Comparison of ENCODE assay signal across 11 mouse cellular contexts in the genomic region with DNA sequence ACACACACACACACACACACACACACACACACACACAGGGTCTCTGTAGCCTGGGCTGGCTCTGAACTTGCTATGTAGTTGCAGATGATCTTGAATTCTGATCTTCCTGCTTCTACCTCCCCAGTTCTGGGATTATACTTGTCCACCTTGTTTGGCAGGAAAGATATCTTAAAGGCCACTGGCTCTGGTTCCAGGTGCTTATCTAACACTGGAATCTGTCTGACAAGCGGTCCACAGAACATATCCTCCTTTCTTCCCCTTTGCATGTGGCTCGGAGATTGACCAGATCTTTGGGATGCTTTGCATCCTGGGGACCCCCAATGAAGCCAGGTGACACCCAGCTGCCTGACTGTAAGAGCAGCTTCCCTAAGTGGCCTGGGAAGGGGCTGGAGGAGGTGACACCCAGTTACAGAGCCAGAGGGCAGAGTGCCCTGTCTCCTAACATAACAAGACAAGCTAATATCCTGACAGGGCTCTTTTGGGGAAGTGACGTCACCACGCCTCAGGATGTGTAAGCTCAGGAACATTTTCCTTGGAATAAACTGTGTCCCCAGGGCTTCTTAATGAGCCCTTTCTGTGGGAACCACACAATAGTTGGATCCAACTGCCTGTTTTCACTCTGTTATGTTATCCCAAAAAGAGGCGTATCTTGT. TPM values are rescaled to one million over a fixed set of nuclear protein-coding genes. Genes with fewer than 3 reads are reported as not detected.
DNase-seq lines count a peak whose midpoint lies in the region; ATAC-seq lines count a peak whose summit lies in the region.
"Had no signal": no experiment of that assay in that cellular context is flagged by ENCODE, and none has a peak within 500 bp of the region (broad histone marks: within the 10 kb centered on the region; RNA-seq: fewer than 3 reads in every experiment).

No protein-coding gene starts in this region.

- no peak overlapping the region for H3K4me2 ChIP-seq in midbrain, embryonic 16.5 days (ENCODE audit: low read length)
- H3K4me2 ChIP-seq in midbrain, embryonic 15.5 days = no peak overlapping the region
- peak overlapping the region; percentile 14; the same call in 1 of the 2 replicates for H3K4me2 ChIP-seq in heart, embryonic 13.5 days

- WGBS in midbrain, embryonic 16.5 days = 84% methylated on average over 5 of the region's 5 CpGs
- WGBS in midbrain, embryonic 15.5 days = 82% methylated on average over 5 of the region's 5 CpGs
- 43% methylated on average over 5 of the region's 5 CpGs for WGBS in heart, embryonic 13.5 days
- WGBS in limb, embryonic 10.5 days = 76% methylated on average over 5 of the region's 5 CpGs

- 0 out of 2 replicates have a peak, but pooled peaks cover 7% of the 10 kb centered on the region for H3K4me1 ChIP-seq in midbrain, embryonic 16.5 days (ENCODE audit: control insufficient read depth, insufficient read depth, low read length)
- peaks cover 12% of the 10 kb centered on the region for H3K4me1 ChIP-seq in midbrain, embryonic 15.5 days
- peaks cover 80% of the 10 kb centered on the region for H3K4me1 ChIP-seq in heart, embryonic 13.5 days
- H3K4me1 ChIP-seq in limb, embryonic 10.5 days = peaks cover 48% of the 10 kb centered on the region

- H3K9me3 ChIP-seq in midbrain, embryonic 16.5 days (replicated peaks; ENCODE audit: control insufficient read depth, low read length, poor library complexity, severe bottlenecking) = no peaks in the 10 kb centered on the region
- no peaks in the 10 kb centered on the region for H3K9me3 ChIP-seq in midbrain, embryonic 15.5 days
- no peaks in the 10 kb centered on the region for H3K9me3 ChIP-seq in heart, embryonic 13.5 days
- no peaks in the 10 kb centered on the region for H3K9me3 ChIP-seq in limb, embryonic 10.5 days (replicated peaks)

- H3K27me3 ChIP-seq in midbrain, embryonic 16.5 days (ENCODE audit: control insufficient read depth, insufficient read depth, low read depth, low read length) = no peaks in the 10 kb centered on the region
- no peaks in the 10 kb centered on the region for H3K27me3 ChIP-seq in midbrain, embryonic 15.5 days (replicated peaks)
- 0 out of 2 replicates have a peak, but pooled peaks cover 6% of the 10 kb centered on the region for H3K27me3 ChIP-seq in heart, embryonic 13.5 days (replicated peaks)
- H3K27me3 ChIP-seq in limb, embryonic 10.5 days (ENCODE audit: low read depth, poor library complexity, severe bottlenecking) = peaks cover 12% of the 10 kb centered on the region; the same call in 1 of the 2 replicates

- H3K27ac ChIP-seq in midbrain, embryonic 16.5 days (ENCODE audit: low read length) = peak overlapping the region; percentile 6; the same call in 1 of the 2 replicates
- H3K27ac ChIP-seq in midbrain, embryonic 15.5 days = no peak overlapping the region
- peak overlapping the region; percentile 65 for H3K27ac ChIP-seq in heart, embryonic 13.5 days (replicated peaks)
- peak overlapping the region; percentile 38; the same call in 1 of the 2 replicates for H3K27ac ChIP-seq in limb, embryonic 10.5 days

- H3K36me3 ChIP-seq in midbrain, embryonic 16.5 days (ENCODE audit: control insufficient read depth, insufficient read depth, low read length) = no peaks in the 10 kb centered on the region
- no peaks in the 10 kb centered on the region for H3K36me3 ChIP-seq in midbrain, embryonic 15.5 days (replicated peaks)
- H3K36me3 ChIP-seq in heart, embryonic 13.5 days = no peaks in the 10 kb centered on the region
- no peaks in the 10 kb centered on the region for H3K36me3 ChIP-seq in limb, embryonic 10.5 days

- H3K4me3 ChIP-seq in midbrain, embryonic 16.5 days (ENCODE audit: low read depth, low read length) = no peak overlapping the region
- no peak overlapping the region for H3K4me3 ChIP-seq in midbrain, embryonic 15.5 days
- H3K4me3 ChIP-seq in heart, embryonic 13.5 days = no peak overlapping the region
- no peak overlapping the region for H3K4me3 ChIP-seq in limb, embryonic 10.5 days

- no peak overlapping the region for H3K9ac ChIP-seq in midbrain, embryonic 16.5 days (ENCODE audit: low read depth, low read length)
- no peak overlapping the region for H3K9ac ChIP-seq in midbrain, embryonic 15.5 days
- H3K9ac ChIP-seq in heart, embryonic 13.5 days = no peak overlapping the region

- ATAC-seq in midbrain, embryonic 16.5 days = no peak
- ATAC-seq in midbrain, embryonic 15.5 days (replicated peaks) = no peak
- no peak for ATAC-seq in heart, embryonic 13.5 days (ENCODE audit: extremely low read depth, insufficient number of reproducible peaks, low FRiP score, low TSS enrichment)
- ATAC-seq: hindbrain, embryonic 16.5 days had no signal

- DNase-seq in limb, embryonic 10.5 days (ENCODE audit: low spot score) = no peak
- DNase-seq in spleen, postnatal 10 days (ENCODE audit: low spot score in 2 of 2) = no peak
- no peak for DNase-seq in left cerebral cortex, adult 8-10 months (ENCODE audit: low spot score in 2 of 2)
- DNase-seq in adrenal gland, adult 8-10 months = no peak
- DNase-seq in layer of hippocampus, postnatal 14 days (ENCODE audit: low spot score in 2 of 2) = no peak
- DNase-seq: adrenal gland, adult 2 months; cerebellum, postnatal 10 days had no signal

RNA-seq across cellular contexts. Expression of gene Sec14l1, which starts 20.9 kb away (rescaled TPM):
- polyA plus RNA-seq in midbrain, embryonic 16.5 days (2015; fragmentation: Nextera tagmentation; extraction: Ambion mirVana) = 60.7 and 63.4 TPM in 2 replicates
- 62.8 and 63.9 TPM in 2 replicates for polyA plus RNA-seq in midbrain, embryonic 15.5 days (2015; fragmentation: Nextera tagmentation; extraction: Ambion mirVana)
- 44.5 and 45.3 TPM in 2 replicates for polyA plus RNA-seq in heart, embryonic 13.5 days (2015; fragmentation: Nextera tagmentation; extraction: Ambion mirVana)
- 40.1 and 47.8 TPM in 2 replicates for polyA plus RNA-seq in limb, embryonic 10.5 days (2016; fragmentation: Nextera tagmentation; extraction: Ambion mirVana)
- 100 to 1,000 TPM; 236 to 279 (median 240) TPM for total RNA-seq in left cerebral cortex, adult 8-10 months (2022)
- total RNA-seq in adrenal gland, adult 8-10 months (2022) = 100 to 1,000 TPM; 138 to 170 (median 166) TPM
- 100 to 1,000 TPM; 171 to 174 TPM for total RNA-seq in layer of hippocampus, postnatal 14 days (2021)
